Mouse (Mus musculus) embryo, embryonic 10 days (tissue): Measurements from ENCODE around the gene Acot7.

Experiments used
- DNase-seq: peaks from one replicate; pipeline ENCODE4 v3.0.0-alpha.2; 2015; ENCODE audit warnings: low spot score

Gene Acot7

DNA sequence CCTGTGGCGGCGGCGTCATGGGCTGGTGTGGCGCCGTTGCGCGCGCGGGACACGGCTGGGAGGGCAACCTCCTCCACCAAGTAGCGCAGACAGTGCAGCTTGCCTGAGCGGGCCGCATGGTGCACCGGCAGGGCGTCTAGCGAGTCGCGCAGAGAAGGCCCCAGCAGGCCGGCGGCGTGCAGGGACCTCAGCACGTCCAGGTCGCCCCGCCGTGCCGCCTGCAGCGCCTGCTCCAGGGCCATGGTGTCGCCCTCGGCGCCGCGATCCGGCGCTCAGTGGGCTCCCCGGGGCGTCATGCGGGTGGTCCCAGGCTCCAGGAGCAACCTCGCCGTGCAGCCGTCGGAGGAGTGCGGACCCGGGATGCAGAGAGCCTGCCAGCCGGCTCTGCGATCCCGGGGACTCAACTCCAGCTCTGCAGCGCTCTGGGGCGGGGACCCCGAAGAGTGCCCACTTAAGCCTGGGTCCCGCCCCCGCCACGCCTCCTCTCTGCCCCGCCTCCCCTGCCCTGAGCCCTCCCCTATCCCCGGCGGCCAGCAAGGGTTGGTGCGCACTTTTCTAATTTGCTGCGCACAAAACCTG lies 25.9 kb upstream of the Acot7 start, which contains the start of gene Espn:
Espn (minus strand) TSS at position 406 of the 579 bp plus-strand sequence.
- peak; percentile 65 for DNase-seq

- DNase-seq, result peak; percentile 93
These were observed 24.2 kb upstream of the Acot7 start for GRCm38 (mm10) chr4:152153771-152154177.

DNA sequence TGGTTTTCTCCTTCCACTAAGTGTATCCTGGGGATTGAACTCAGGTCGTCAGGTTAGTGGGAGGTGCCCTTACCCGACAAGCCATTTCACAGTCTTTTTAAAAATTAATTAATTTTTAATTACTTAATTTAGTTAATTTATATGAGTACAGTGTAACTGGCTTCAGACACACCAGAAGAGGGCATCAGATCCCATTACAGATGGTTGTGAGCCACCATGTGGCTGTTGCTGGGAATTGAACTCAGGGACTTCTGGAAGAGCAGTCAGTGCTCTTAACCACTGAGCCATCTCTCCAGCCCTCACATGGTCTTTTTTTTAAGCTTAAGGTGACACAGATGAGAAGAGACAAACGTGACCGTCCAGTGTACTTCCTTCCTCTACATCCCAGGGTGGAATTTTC lies 22.9 kb upstream of the Acot7 start:
- no peak for DNase-seq

DNA sequence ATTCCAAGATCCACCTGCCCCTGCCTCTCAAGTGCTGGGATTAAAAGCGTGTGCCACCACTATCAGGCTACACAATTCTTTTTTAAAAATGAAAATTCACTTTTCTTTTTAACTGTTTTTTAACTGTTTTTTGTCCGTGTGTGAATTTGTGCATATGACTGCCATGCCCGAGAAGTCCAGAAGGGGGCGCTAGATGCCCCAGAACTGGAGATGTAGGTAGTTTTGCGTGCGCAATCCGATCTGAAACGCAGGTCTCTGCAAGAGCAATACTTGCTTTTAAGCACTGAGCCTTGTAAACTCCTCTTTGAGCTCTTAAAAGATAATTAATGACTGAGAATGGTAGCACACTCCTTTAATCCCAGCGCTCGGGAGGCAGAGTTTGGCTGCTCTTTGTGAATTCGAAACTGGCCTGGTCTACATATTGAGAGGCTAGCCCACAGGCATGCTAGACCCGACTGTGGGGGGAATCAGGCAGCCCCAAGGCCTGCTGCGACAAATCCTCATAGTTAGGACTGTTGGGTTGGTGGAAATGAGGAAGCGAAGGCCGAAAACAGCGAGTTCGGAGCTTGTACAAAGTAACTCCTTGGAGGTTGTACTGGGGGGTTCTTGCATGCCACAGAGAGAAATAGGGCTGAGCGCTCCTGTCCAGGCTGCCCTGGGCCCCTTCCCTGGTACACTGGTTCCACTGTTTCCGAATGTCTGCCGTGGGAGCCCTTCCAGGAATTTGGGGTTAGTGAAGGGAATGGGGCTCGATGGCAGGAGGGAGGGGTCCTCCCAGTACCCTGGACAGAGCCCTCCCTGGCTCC lies 20.0 kb upstream of the Acot7 start:
- peak; percentile 49 for DNase-seq

- DNase-seq, result no peak
These were observed 19.2 kb upstream of the Acot7 start, which contains the start of gene Hes2 for GRCm38 (mm10) chr4:152158585-152159284. TSS of gene Hes2 (plus strand) at chr4:152158867.

- no peak for DNase-seq
These were observed 18.7 kb upstream of the Acot7 start for GRCm38 (mm10) chr4:152159285-152159678.

GRCm38 (mm10) chr4:152160748-152161147 lies 17.2 kb upstream of the Acot7 start:
- DNase-seq, result no peak

DNA sequence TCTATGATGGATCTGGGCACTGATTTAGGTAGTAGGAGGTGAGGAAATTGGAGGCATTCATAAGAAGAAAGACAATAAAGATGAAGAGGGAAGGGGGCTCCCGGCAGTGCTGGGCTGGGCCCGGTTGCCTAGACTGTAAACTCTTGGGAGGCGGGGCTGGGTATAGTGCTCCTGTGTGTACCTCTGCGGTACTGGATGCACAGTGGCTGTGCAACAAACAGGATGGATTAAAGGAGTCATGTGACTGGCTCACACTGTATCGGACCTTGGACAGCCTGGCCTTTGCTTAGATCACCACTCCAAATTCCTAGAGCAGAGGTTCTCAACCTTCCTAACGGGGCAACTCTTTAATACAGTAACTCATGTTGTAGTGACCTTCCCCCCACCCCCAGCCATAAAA lies 16.3 kb upstream of the Acot7 start:
- DNase-seq, result no peak

GRCm38 (mm10) chr4:152162748-152163147 lies 15.2 kb upstream of the Acot7 start:
- no peak for DNase-seq

- peak; percentile 77 for DNase-seq
These were observed 12.7 kb upstream of the Acot7 start for GRCm38 (mm10) chr4:152165036-152165931.

- DNase-seq, result no peak
These were observed 9.9 kb upstream of the Acot7 start for GRCm38 (mm10) chr4:152168052-152168451.

- no peak for DNase-seq
These were observed 8.8 kb upstream of the Acot7 start for GRCm38 (mm10) chr4:152169103-152169502.

GRCm38 (mm10) chr4:152170286-152170685 lies 7.6 kb upstream of the Acot7 start:
- no peak for DNase-seq

- no peak for DNase-seq
These were observed 6.4 kb upstream of the Acot7 start for GRCm38 (mm10) chr4:152171543-152171942.

- peak; percentile 89 for DNase-seq
These were observed 4.9 kb upstream of the Acot7 start for GRCm38 (mm10) chr4:152173041-152173440.

DNA sequence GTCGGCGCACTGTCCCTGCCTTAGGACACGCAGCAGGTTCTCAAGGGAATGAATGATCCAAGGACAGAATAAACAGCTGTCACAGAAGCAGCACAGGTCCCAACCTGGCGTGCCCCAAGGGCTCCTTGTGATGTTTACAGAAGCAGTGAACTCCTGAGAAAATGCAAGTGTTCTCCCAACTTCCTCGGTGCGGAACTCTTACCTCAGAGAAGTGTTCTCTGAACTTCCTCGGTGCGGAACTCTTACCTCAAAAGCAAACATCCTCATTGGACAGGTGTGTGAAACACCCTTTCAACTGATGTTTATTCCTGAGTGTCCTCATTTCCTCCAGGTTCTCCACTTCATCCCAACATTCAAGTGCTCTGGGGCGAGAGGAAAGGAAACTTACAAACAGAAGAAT lies 4.0 kb upstream of the Acot7 start:
- DNase-seq, result no peak

DNA sequence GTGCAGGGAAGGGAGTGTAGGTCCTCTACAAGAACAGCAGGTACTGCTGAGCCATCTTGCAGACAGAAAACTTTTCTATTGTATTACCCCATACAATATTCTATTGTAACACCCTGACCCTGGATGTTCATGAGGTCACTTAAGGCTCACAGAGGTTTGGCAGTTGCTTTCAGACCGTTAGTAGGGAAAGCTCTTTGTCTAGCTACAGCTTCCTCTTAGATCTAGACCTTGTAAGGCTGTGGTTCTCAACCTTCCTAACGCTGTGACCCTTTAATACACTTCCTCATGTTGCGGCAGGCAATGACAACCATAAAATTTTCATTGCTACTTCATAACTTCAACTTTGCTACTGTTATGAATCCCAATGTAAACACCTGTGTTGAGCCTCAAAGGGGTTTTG lies 1.3 kb upstream of the Acot7 start:
- DNase-seq, result no peak

DNA sequence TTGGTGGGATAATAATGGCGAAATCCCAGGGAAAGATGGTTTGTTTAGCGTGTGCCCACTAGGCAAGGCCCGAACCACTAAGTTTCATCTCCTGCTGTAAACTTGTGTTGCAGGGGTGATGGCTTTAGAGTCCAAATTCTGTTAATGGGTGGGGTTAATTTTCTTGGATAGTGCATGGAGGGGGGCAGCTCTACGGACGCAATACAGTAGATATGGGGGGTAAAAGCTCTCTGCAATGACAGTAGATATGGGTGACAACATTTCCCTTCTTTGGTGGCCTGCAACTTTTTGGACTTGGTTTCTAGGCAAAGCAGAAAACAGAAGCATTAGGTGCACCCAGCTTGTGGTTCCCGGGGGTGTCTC lies 779 bp upstream of the Acot7 start:
- no peak for DNase-seq

DNA sequence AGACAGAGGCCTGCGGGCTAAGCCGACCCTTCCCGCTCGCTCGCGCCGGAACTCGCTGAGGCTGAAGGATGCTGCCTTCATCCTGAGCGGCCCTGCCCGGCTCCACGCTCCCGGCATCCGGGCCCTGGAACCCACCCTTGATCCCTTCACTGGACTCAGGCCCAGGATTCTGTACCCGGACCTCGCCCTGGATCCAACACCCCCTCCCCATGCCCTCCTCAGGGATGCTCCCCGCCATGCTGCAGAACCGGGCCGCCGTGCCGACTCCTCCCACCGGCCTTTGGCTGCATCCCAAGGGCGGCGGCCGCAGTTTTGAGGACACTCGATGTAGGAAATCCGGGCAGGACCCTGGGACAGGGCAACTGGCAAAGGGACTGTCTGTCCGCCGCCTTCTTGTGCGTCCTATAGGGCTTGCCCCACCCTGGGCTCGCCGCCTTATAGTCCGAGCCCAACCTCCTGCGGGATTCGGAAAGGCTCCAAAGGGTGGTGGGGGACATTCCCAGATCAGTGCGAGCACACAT lies 470 bp downstream of the Acot7 start:
- DNase-seq, result peak; percentile 54

- DNase-seq, result no peak
These were observed 1.2 kb downstream of the Acot7 start for GRCm38 (mm10) chr4:152178916-152179705.
